In the genomic region with DNA sequence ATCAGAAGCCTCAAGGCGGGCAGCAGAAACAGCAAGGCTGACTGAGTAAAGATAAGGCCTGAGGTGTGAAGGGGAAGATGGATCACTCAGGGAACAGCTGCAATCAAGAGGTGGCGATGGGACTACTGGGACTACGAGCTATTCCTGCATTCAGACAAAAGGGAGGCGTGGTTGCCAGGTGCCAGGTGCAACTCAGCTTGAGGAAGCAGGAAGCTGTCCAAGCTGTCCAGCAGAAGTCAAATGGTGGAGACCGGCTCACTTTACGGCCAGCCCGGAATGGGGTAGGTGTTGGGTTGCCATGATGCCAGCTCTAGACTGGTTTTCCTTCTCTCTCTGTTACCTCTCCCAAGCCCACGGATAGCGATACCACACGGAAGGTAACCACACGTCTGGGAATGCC, we compare ENCODE assay signal across 21 mouse cellular contexts. TPM values are rescaled to one million over a fixed set of nuclear protein-coding genes. Genes with fewer than 3 reads are reported as not detected.
A peak's percentile ranks its signal among the peaks of the same experiment; 100 is the strongest.
DNase-seq lines count a peak whose midpoint lies in the region; ATAC-seq and TF ChIP-seq lines count a peak whose summit lies in the region.
"Had no signal": no experiment of that assay in that cellular context is flagged by ENCODE, and none has a peak within 500 bp of the region (broad histone marks: within the 10 kb centered on the region; RNA-seq: fewer than 3 reads in every experiment).

No protein-coding gene starts in this region.

- no peak for TF ChIP-seq CTCF in cerebellum, adult 2 months (IDR thresholded peaks at IDR 0.05; ENCODE audit: borderline replicate concordance, insufficient read depth, low read depth, low read length)

- no peak for TF ChIP-seq POLR2A in cerebellum, adult 2 months (IDR thresholded peaks at IDR 0.05; ENCODE audit: borderline replicate concordance, insufficient read depth, low read length)

- no peak overlapping the region for H3K9ac ChIP-seq in midbrain, embryonic 13.5 days (replicated peaks)
- H3K9ac ChIP-seq: forebrain, embryonic 13.5 days; forebrain, postnatal 0 days; heart, embryonic 13.5 days; hindbrain, embryonic 15.5 days; kidney, embryonic 15.5 days had no signal

- H3K4me2 ChIP-seq in midbrain, embryonic 13.5 days (replicated peaks) = no peak overlapping the region
- H3K4me2 ChIP-seq: forebrain, embryonic 13.5 days; heart, embryonic 13.5 days; hindbrain, embryonic 15.5 days; kidney, embryonic 15.5 days had no signal

- H3K27ac ChIP-seq in cerebellum, adult 2 months (ENCODE audit: insufficient read depth, low read length) = no peak overlapping the region
- no peak overlapping the region for H3K27ac ChIP-seq in midbrain, embryonic 13.5 days
- H3K27ac ChIP-seq: embryonic facial prominence, embryonic 10.5 days; forebrain, embryonic 13.5 days; heart, embryonic 13.5 days; hindbrain, embryonic 15.5 days; kidney, embryonic 15.5 days had no signal

- H3K36me3 ChIP-seq in midbrain, embryonic 13.5 days = no peaks in the 10 kb centered on the region
- H3K36me3 ChIP-seq: embryonic facial prominence, embryonic 10.5 days; heart, embryonic 13.5 days; hindbrain, embryonic 15.5 days had no signal

- DNase-seq in cerebellum, adult 2 months = peak; percentile 22 to 44
- no peak for DNase-seq in cerebellum, postnatal 4 days (ENCODE audit: low spot score in 2 of 2)
- DNase-seq in cerebellum, postnatal 36 days = peak; percentile 30
- no peak for DNase-seq in cerebellum, adult 18-20 months
- peak; percentile 50 for DNase-seq in ES-CJ7 (ENCODE audit: low read depth, low spot score)
- peak; percentile 24 for DNase-seq in brain, adult 2 months (ENCODE audit: low read depth, low spot score)
- no peak for DNase-seq in B cell, adult 2 months
- DNase-seq: adrenal gland, adult 2 months; adrenal gland, postnatal 36 days; forebrain, postnatal 0 days; gastrocnemius, postnatal 25 days; heart, adult 11 months; heart, postnatal 36 days; kidney, adult 18-20 months had no signal

- no peaks in the 10 kb centered on the region for H3K27me3 ChIP-seq in cerebellum, adult 2 months (ENCODE audit: control insufficient read depth, insufficient read depth, low read length)
- no peaks in the 10 kb centered on the region for H3K27me3 ChIP-seq in midbrain, embryonic 13.5 days
- H3K27me3 ChIP-seq: forebrain, embryonic 13.5 days; heart, embryonic 13.5 days; hindbrain, embryonic 15.5 days; kidney, embryonic 15.5 days had no signal

- H3K4me3 ChIP-seq in cerebellum, adult 2 months (replicated peaks; ENCODE audit: insufficient read depth, low read depth, low read length) = no peak overlapping the region
- H3K4me3 ChIP-seq in midbrain, embryonic 13.5 days (replicated peaks) = no peak overlapping the region
- H3K4me3 ChIP-seq: embryonic facial prominence, embryonic 10.5 days; forebrain, embryonic 13.5 days; heart, embryonic 13.5 days; hindbrain, embryonic 15.5 days; kidney, embryonic 15.5 days had no signal

- WGBS in cerebellum, adult 2 months = 49% methylated on average over 11 of the region's 11 CpGs
- 96% methylated on average over 11 of the region's 11 CpGs for WGBS in midbrain, embryonic 13.5 days

- H3K4me1 ChIP-seq in cerebellum, adult 2 months (ENCODE audit: control insufficient read depth, insufficient read depth, low read length) = peaks cover 13% of the 10 kb centered on the region
- no peaks in the 10 kb centered on the region for H3K4me1 ChIP-seq in midbrain, embryonic 13.5 days (replicated peaks)
- H3K4me1 ChIP-seq: forebrain, embryonic 13.5 days; heart, embryonic 13.5 days; hindbrain, embryonic 15.5 days had no signal

- no peak for ATAC-seq in midbrain, embryonic 13.5 days
- ATAC-seq: forebrain, embryonic 13.5 days; forebrain, postnatal 0 days; inflammation-experienced regulatory T-cells, adult 6 months had no signal

- H3K9me3 ChIP-seq in midbrain, embryonic 13.5 days = no peaks in the 10 kb centered on the region
- H3K9me3 ChIP-seq: embryonic facial prominence, embryonic 10.5 days; forebrain, embryonic 13.5 days; heart, embryonic 13.5 days; hindbrain, embryonic 15.5 days; kidney, embryonic 15.5 days had no signal

RNA-seq across cellular contexts. Expression of a gene that starts 10.2 kb away (rescaled TPM):
- polyA plus RNA-seq in cerebellum, adult 2 months (2012; rRNA removed) = 4.5 and 5.4 TPM in 2 replicates
- polyA plus RNA-seq in midbrain, embryonic 13.5 days (2015; fragmentation: Nextera tagmentation; extraction: Ambion mirVana) = 1.5 and 1.6 TPM in 2 replicates

Comparison
In these comparisons a context has a peak if more than half of its experiments do, and no peak if none do; other contexts are left out.
1. DNase-seq: peak in cerebellum, adult 2 months (2 of 2), cerebellum, postnatal 36 days (2 of 2), ES-CJ7 (single experiment) and brain, adult 2 months (single experiment); none in cerebellum, postnatal 4 days (0 of 2), cerebellum, adult 18-20 months (0 of 2) and B cell, adult 2 months (0 of 2).